Mouse (Mus musculus): Measurements from ENCODE around the gene Gbp4.
"Not testable (repeated sequence)": the region's sequence is repeated elsewhere in the genome, so short reads cannot be mapped to it uniquely, and the experiment has no call there.

The Gbp4 gene

DNA sequence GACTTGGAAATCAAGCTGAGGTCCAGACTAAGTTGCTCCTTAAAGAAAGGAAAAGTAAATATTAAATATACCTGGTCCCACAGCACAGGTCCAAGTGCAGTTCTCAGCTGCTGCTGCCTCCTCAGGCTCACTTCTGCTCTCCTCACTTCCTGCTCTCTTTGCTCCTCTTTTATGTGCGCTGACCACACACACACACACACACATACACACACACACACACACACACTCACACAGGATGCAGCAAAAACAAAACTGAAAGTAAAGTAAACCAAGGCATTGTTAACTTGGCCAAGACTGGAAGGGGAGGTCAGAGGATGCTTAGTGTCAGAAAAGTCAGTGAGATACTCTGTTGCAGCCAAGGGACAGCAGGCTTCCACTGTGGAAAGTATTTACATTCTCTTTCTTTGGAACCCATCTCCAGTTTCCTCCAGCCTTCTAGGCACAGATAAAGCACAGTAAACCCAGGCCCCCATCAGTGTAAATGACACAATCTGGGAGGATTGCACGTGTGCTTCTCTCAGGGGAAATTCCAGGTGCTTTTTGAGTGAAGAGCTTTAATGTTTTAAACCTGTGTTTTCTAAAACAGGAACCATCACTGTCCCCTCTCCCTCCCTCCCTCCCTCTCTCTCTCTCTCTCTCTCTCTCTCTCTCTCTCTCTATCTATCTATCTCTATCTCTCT lies at the start of gene Gbp4, which contains the start of the genes Gbp9 and Gbp8:
Gbp4 (minus strand) TSS at position 178 of the 680 bp plus-strand sequence.
Gbp9 (minus strand) TSS at position 131 of the 680 bp plus-strand sequence.
Gbp8 (minus strand) TSS at position 132 of the 680 bp plus-strand sequence.
- DNase-seq (ENCODE audit: low spot score), result peak; percentile 26

DNA sequence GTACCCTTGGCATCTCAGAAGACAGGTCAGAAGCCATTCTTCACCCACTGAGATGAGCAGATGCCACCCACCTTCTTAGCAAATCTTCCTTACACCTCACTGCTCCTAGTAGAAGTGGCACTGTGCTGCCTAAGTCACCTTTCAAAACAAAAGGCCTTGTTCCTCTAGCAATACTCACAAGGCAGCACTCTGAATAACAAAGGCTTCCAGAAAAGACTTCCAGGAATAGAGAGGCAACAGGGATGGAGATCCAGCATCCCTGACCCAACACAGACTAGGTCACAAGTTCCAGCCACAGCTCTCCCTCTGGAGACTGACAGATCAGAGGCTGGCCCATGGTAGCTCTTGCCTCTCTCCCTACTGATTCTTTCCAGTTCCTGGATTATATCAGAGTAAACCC lies 42.1 kb upstream of the Gbp4 start:
- DNase-seq (ENCODE audit: low spot score), result no peak

DNA sequence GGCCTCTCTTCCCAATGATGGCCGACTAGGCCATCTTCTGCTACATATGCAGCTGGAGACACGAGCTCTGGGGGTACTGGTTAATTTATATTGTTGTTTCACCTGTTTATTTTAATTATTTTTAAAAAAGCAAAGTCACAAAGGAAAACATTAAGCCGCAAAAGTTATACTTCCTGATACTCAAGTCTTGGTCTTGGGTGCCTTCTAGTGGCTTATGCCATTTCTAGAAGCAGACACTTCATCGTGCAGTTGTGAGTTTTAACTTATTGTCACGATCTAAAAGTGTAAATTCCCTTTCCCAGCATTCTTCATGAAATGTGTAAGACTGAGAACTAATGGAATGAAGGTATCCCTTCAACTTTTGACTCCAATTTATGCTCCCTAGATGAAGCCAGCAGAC lies 17.2 kb upstream of the Gbp4 start:
- DNase-seq (ENCODE audit: low spot score), result no peak

DNA sequence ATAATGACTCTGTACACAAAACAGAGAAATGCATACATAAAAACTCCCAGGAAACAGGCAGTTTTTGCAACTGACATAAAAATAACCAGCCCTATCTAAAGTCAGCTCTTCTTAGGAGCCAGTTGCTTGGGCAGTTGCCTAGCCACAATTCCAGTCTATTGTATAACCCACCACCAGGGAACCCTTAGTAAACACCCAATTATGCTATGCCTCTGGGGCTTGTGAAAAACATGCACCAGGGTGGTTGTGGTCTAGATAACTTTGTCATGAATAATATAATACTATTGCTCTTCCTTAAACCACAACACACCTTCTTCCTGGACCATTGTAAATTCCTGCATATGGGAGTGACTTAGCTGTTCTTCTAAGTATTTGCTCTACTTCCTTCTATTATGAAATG lies 14.7 kb upstream of the Gbp4 start:
- DNase-seq (ENCODE audit: low spot score), result no peak

DNA sequence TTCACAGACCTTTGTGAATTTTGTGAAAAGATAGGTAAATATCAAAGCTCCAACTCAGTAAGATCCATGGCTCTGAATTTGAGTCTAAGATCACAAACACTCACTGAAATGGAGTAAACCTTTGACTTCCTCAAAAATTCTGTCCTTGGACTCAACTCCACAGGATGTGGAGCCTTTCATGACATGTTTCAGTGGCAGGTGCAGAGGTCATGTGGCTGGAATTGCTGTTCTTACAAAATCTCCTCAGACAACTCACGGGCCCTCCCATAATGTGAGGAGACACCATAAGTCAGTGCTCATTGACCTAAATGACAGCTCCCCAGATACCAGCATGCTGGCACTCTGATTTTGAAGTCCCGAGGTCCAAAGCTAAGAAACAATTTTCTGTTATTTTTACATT lies 8.7 kb upstream of the Gbp4 start:
- not testable (repeated sequence) for DNase-seq (ENCODE audit: low spot score)

DNA sequence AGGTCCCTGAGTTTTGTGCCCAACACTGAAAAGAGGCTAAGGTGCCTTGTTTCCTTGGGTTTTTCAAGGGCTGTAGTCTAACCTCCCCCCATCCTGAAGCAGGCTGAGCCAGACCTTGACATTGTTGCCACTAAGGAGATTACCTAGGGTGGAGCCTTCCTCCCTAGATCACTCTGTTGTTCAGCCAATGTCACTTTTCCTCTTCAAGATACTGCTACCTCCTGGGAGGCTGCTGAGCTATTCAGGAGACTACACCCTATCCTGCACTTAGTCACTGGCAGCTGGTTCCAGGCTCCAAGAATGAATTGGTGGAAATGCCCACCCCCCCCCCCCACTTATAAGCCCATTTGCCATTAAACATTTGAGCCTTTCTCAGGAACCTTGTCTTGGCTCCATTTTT lies 7.1 kb upstream of the Gbp4 start:
- no peak for DNase-seq (ENCODE audit: low spot score)

DNA sequence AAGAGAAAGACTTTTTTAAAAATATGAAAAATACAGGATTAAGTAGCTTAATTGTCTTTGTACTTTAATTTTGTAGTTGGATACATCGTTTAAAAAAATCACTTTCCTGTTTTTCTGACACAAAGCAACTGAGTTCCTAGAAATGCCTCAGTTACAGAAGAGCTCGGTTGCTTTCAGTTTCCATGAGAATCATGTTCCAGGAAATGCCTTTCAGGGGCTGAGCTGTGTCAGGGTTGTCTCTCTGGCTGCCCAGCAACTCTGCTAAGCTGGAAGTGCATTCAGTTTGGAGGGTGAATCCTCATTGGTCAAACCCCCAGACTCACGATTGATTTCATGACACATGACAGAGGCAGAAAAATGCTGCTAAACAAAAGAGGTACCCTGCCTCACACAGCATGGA lies 6.3 kb upstream of the Gbp4 start:
- not testable (repeated sequence) for DNase-seq (ENCODE audit: low spot score)

DNA sequence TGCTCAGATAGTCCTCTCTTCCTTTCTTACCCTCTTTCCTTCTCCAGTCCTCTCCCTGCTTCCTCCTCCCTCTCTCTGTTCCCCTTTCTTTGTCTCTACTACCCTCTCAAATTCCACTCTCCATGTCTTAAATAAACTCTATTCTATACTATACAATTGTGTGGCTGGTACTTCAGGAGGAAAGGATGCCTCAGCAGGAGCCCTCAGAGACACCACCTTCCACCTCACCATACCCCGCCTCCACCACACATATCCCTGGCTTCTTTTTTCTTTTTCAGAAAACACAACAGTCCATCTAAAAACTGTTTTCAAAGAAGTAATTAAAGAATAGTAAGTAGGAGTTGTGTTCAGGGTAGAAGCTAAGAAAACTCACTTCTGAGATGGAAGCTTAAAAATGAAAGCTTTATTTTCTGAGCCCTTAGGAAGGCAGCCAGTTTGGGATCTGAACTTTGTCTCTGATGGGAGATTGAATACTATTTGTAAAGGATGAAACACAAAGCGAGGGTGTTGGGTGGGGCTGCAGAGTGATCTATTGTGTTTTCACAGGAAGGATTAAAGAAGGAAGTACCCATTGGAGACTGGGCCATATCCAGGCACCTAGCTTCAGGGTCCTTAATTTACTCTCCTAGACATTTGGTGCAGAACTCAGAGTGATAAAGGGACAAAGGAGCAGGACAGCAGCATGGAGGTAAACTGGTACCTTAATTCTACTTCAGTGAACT lies 864 bp upstream of the Gbp4 start:
- DNase-seq (ENCODE audit: low spot score), result not testable (repeated sequence)

DNA sequence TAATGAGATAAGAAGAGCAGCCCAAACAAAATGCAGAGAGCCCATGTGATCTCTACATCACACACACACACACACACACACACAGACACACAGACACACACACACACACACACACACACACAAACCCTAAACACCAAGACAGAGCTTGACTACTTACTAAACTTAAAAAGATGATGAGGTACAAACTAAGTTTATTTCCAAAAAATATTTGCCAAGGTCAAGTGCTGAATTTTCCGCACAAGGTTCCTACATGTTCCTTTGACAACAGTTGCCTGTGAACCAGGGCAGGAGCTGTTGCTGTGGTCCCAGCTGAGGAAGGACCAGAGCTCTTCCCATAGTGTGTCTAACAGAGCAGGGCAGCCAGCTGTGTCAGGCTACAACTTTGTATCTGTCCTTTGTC lies 480 bp downstream of the Gbp4 start:
- no peak for DNase-seq (ENCODE audit: low spot score)

DNA sequence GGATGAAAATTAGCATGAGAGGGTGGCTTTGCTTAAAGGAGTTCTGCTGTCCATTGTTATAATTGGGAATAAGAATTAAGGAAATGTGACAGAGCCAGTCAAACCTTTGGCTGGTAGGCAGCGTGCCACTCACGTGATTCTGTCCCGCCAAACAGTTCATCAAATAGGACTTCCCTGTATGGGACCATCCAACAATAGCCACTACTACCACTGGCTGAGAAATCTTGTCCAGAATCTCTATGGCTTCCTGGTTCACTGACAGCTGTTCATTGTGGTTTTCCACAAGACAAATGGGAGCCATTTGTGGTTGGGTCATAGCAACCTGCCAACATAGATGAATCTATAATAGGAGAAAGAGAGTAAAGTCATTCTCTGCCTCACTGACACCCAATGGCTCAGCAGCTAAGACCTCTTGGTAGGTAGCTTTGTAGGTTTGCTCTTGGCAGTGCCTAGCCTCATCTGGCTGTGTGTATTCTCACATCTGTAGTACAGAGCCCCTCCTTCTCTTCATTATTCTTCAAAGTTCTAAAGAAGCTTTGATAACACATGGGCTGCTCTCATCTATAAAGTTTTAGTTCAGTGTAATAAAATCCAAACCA lies 2.6 kb downstream of the Gbp4 start:
- DNase-seq (ENCODE audit: low spot score), result not testable (repeated sequence)

DNA sequence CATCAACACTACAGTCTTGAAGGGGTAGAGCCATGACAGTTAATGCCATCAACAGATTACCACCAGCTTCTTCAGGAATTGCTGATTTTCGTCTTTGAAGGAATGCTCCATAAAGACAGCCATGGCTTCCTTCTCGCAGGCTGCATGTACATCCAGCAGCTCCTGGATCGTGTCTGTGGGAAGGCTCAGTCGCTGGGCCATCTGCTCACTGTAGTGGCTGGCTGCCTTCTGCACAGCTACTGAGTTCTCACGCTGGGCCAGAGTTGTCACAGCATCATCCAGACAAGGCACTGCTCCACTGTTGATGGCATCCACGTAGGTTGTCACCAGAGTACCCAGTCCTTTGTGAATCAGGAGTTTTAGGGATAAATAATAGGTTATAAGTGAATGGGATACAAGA lies 17.7 kb downstream of the Gbp4 start:
- not testable (repeated sequence) for DNase-seq (ENCODE audit: low spot score)

DNA sequence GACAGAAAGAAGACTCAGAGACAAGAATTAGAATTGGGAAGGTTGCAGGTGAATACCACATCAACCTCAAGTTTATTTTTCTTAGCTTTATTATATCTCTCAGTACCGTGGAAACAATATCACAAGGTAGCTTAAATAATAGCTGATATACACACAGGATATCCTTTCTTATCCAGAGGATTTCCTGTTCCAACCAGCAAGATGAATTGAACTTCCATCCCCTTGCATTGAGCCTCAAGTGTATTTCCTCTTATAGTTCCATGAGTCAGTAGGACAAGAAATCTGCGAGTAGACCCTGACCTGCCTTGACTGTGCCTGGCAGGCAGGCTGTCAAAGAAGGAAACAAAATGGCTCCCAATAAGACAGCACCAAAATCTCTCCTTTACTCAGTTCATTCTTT lies 23.6 kb downstream of the Gbp4 start:
- DNase-seq (ENCODE audit: low spot score), result no peak

DNA sequence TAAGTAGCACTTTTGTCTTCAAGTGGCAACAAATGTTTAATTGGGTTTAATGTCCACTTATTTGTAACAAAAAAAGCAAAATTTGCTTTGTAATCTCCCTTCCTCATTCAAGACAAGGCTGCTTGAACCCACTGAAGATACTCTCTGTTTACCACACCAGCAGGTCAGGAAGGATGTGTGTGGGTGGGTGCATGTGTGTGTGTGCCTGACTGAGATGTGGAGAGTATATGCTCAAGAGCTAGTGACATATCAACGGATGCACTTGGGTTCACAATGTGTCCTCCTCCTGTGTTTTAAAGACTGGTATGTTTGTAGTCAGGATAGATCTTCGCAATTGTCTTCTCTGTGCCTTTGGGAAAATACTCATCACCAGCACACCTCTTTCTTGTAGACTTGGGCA lies 24.7 kb downstream of the Gbp4 start:
- DNase-seq (ENCODE audit: low spot score), result no peak

DNA sequence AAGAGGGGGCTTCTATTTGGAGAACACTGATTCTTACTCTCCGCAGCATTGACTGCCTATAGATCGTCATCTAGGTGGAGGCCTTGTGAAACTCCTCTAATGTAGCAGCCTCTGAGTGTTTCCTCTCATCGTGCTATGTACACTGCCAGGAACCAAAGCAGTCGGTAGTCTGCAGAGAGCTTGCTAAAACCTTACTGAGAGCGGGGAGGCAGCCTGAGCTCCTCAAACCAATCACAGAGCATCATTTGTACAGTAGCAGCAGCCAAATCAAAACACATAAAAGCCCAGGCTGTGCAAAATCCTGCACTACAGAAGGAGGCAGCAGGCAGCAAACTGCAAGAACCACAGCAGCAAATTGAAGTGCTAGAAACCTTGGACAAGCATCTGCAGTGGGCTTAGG lies 25.7 kb downstream of the Gbp4 start:
- no peak for DNase-seq (ENCODE audit: low spot score)

DNA sequence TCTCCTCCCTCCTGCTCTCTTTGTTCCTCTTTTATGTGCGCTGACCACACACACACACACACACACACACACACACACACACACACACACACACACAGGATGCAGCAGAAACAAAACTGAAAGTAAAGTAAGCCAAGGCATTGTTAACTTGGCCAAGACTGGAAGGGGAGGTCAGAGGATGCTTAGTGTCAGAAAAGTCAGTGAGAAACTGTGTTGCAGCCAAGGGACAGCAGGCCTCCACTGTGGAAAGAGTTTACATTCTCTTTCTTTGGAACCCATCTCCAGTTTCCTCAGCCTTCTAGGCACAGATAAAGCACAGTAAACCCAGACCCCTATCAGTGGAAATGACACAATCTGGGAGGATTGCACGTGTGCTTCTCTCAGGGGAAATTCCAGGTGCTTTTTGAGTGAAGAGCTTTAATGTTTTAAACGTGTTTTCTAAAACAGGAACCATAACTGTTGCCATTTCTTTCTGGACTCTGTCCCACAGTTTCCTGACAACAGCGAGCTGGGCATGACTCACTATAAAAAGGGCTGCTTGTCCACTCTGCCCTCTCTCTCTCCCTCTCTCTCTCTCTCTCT lies 29.0 kb downstream of the Gbp4 start:
- DNase-seq (ENCODE audit: low spot score), result peak; percentile 68

DNA sequence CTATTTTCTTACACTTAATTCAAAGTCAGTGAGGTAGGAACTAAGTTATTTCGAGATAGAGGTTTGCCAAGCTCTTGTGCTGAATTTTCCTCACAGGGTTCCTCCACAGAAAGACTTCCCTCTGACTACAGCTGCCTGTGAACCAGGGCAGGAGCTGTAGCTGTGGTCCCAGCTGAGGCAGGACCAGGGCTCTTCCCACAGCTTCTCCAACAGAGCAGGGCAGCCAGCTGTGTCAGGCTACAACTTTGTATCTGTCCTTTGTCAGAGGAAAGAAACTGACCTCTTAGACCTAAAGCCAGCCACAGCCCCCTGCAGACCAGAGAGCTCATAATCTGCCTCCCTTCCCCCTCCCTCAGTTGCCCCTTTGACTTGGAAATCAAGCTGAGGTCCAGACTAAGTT lies 29.6 kb downstream of the Gbp4 start:
- DNase-seq (ENCODE audit: low spot score), result peak; percentile 3

DNA sequence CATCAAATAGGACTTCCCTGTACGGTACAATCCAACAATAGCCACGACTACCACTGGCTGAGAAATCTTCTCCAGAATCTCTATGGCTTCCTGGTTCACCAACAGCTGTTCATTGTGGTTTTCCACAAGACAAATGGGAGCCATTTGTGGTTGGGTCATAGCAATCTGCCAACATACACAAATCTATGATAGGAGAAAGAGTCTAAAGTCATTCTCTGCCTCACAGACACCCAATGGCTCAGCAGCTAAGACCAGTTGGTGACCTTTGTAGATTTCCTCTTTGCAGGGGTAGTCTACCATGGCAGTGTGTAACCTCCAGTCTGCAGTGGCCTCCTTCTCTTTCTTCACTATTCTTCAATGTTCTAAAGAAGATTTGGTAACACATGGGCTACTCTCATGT lies 33.7 kb downstream of the Gbp4 start:
- DNase-seq (ENCODE audit: low spot score), result not testable (repeated sequence)

DNA sequence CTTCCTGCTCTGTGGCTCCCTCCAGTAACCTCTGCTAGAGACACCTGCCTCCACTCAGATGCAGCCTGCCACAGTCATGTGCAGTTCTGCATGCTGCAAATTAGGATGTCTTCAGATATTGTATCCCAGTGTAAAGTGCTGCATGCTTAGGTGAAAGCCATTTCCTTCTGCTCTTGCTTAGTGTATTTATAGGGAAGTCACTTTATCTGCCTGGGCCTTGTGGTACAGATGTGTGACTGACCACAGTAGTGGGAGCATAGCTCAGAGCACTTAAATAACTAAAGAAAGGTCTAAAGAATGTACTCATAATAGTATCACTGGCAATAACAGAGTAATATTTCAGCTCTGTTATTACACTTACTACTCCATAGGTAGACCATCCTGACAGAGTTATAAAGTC lies 57.5 kb downstream of the Gbp4 start:
- no peak for DNase-seq (ENCODE audit: low spot score)

DNA sequence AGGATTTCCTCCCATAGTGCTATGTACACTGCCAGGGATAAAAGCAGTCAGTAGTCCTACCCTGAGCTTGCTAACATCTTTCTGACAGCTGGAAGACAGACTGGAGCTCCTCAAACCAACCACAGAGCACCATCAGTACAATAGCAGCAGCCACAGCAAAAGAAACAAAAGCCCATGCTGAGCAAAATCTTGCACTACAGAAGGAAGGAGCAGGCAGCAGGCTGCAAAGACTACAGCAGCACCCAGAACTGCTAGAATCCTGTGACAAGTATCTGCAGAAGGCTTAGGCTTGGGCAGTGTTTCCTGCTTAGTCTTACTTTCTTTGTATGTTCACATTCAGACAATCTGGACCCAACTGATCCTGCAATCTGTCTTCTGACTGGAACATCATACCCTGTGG lies 71.0 kb downstream of the Gbp4 start:
- not testable (repeated sequence) for DNase-seq (ENCODE audit: low spot score)

All from adipocyte (in vitro differentiated cells).